Mouse (Mus musculus) liver, postnatal 0 days (tissue): ENCODE measurements at regions not wholly inside any gene's neighbourhood (a gene's known extent, or its start where the extent isn't known, plus 50 kb on each side); places are given as distances from the start of the nearest gene placed in this dataset.
A peak's percentile ranks its signal among the peaks of the same experiment; 100 is the strongest.

Experiments used
- ATAC-seq: fragments of 200-750 bp; cut with Nextera tagmentation; 2 replicates; pipeline ENCODE4 v1.8.0; 2017; ENCODE audit warnings: mild to moderate bottlenecking, moderate library complexity
- DNase-seq: peaks from one replicate; pipeline ENCODE4 v3.0.0-alpha.2; 2016
- H3K27ac ChIP-seq: fragments of 300-500 bp; sonication (generic); 2 replicates; pipeline ENCODE4 v1.5.1; 2014; ENCODE audit warnings: antibody characterized with exemption, moderate library complexity, mild to moderate bottlenecking, low read depth
- H3K27me3 ChIP-seq: fragments of 300-500 bp; sonication (generic); 2 replicates; pipeline ENCODE4 v1.6.1; 2014; ENCODE audit warnings: low read length, control low read depth, mixed read lengths; ENCODE audit not compliant: insufficient read depth
- H3K36me3 ChIP-seq: fragments of 300-500 bp; sonication (generic); replicated peaks from 2 replicates; pipeline ENCODE4 v1.6.1; 2014; ENCODE audit warnings: mild to moderate bottlenecking, control low read depth, low read length, moderate library complexity, mixed read lengths; ENCODE audit not compliant: insufficient read depth
- H3K4me1 ChIP-seq: fragments of 300-500 bp; sonication (generic); 2 replicates; pipeline ENCODE4 v1.6.1; 2014; ENCODE audit warnings: antibody characterized with exemption, mild to moderate bottlenecking, control low read depth; ENCODE audit not compliant: insufficient read depth
- H3K4me2 ChIP-seq: fragments of 300-500 bp; sonication (generic); 2 replicates; pipeline ENCODE4 v1.6.1; 2014; ENCODE audit warnings: low read depth, mild to moderate bottlenecking, low read length, moderate library complexity, mixed read lengths
- H3K4me3 ChIP-seq: fragments of 300-500 bp; sonication (generic); 2 replicates; pipeline ENCODE4 v1.5.1; 2014; ENCODE audit warnings: low read depth, low read length
- H3K9ac ChIP-seq: fragments of 300-500 bp; sonication (generic); replicated peaks from 2 replicates; pipeline ENCODE4 v1.6.1; 2014; ENCODE audit warnings: mild to moderate bottlenecking, moderate library complexity
- H3K9me3 ChIP-seq: fragments of 300-500 bp; sonication (generic); 2 replicates; pipeline ENCODE4 v1.6.1; 2016; ENCODE audit warnings: mild to moderate bottlenecking, control low read depth, low read length, mixed read lengths
- CTCF ChIP-seq: sonication (generic); IDR thresholded peaks from 2 replicates; pipeline ENCODE4 v1.5.1; 2016; ENCODE audit warnings: antibody characterized with exemption, low read depth
- EP300 ChIP-seq: IDR thresholded peaks from 2 replicates; pipeline ENCODE4 v1.6.1; 2016; ENCODE audit warnings: antibody characterized with exemption, low read depth, mild to moderate bottlenecking
- WGBS: fragments of 180-500 bp; shearing (Covaris S2); extraction: QIAGEN DNeasy Blood & Tissue Kit; methylation state at CpG from one replicate; pipeline ENCODE4 v1.1.7; 2014; ENCODE audit not compliant: insufficient replicate concordance; 5-methylcytosine and 5-hydroxymethylcytosine counted together

DNA sequence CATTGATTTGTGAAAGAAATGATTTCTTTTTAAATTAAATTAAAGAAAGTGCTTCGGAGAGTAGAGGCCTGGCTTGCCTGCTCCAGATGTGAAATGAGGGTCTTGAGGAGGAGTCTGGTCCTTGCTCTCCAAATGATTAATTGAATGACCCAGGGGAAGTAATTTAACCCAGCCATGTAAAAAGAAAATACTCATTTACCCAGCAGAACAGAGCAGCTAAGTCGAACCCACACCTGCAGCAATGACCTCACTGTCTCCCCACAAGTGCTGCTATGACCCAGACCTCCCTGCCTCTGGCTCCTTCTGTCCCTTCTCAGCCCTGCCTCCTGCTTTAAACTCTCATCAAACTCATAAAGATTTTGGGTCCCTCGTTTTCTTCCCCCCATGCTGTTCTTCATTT, 155.4 kb upstream of the Lrig3 start:
- no peaks in the 10 kb centered on the region for H3K27me3 ChIP-seq
- H3K9me3 ChIP-seq, result no peaks in the 10 kb centered on the region
- 46% methylated on average over 3 of the region's 3 CpGs for WGBS
- H3K9ac ChIP-seq, result no peak overlapping the region
- H3K4me3 ChIP-seq, result no peak overlapping the region
- H3K36me3 ChIP-seq, result no peaks in the 10 kb centered on the region
- no peak overlapping the region for H3K27ac ChIP-seq
- H3K4me2 ChIP-seq, result no peak overlapping the region
- ATAC-seq (no peak), DNase-seq (no peak)
- TF ChIP-seq CTCF (no peak), EP300 (no peak)
- H3K4me1 ChIP-seq, result no peaks in the 10 kb centered on the region

DNA sequence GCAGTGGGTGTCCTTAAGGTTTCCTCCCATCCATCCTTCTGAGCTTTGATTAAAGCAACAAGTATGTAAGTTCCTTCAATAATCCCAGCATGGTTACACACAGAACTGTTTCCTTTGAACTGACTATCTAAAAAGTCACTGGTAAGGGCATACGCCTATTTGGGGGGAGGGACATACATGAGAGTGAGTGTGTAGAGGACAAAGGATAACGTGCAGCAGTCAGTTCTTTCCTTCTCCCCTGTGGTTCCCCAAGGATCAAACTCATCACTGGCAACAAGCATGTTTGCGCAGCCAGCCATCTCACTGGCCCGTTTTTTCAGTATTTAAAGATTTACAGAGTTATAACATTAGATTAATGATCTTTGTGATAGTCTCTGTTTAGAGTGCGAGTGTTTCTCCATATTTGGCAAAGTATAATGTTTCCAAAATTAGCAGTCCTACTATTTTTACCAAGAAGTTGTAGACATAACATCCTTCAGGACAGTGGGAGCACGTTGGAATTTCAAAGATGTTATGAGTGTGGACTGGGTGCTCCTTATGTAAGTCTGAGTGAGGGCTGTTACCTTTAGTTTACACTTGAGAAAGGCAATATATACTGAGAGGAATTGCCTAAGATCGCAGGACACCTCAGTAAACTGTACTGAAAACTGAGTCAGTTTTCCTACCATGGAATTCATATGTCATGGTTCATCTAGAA, 151.6 kb upstream of the Lrig3 start:
- ATAC-seq (no peak), DNase-seq (no peak)
- Histone ChIP-seq H3K27me3 (no peaks in the 10 kb centered on the region), H3K27ac (no peak overlapping the region), H3K4me2 (no peak overlapping the region), H3K9me3 (no peaks in the 10 kb centered on the region), H3K4me1 (no peaks in the 10 kb centered on the region), H3K4me3 (no peak overlapping the region), H3K9ac (no peak overlapping the region), H3K36me3 (no peaks in the 10 kb centered on the region)
- WGBS, result 68% methylated on average over 7 of the region's 7 CpGs
- no peak for TF ChIP-seq CTCF
- TF ChIP-seq EP300, result no peak

DNA sequence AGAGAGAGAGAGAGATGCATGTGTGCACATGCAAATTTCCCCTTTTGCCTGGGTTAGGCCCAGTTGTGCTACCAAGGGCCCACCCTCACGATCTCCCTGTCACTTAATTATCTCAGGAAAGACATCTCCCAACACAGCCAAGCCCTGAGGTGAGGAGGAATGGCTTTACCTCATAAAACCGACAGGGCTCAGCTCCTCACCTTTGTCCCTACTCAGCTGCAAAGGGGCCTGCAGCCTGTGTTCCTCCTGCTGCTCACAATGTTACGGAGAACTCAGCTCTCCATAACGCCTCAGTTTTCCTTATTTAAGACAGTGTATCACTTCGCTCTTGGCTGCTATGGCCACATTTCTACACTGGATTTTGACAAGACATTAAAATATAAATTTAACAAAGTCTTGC, 133.8 kb upstream of the Lrig3 start:
- no peak for ATAC-seq
- WGBS, result 55% methylated on average over 5 of the region's 5 CpGs
- Histone ChIP-seq H3K9me3 (no peaks in the 10 kb centered on the region), H3K4me1 (no peaks in the 10 kb centered on the region), H3K27ac (no peak overlapping the region), H3K36me3 (no peaks in the 10 kb centered on the region), H3K4me3 (no peak overlapping the region), H3K4me2 (no peak overlapping the region), H3K27me3 (no peaks in the 10 kb centered on the region), H3K9ac (no peak overlapping the region)
- TF ChIP-seq EP300 (no peak), CTCF (no peak)
- DNase-seq, result no peak

DNA sequence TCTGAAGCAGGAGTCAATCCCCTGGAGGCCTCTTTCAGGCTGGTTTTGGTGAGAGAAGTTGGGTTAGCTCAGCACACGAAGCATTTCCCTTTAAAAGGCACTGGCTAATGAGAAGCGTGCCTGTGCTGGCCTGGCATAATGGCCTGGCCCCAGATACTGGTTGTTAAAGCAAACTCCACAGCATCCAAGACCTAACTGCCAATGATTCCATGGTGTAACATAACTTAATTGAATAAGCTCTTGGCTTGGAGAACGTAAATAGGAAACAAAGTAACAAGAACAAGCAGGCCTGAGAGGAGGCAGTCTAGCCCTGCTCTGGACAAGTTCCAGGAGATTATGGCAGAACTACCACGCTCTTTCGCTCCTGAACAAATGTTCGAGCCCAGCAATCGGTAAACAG, 133.2 kb upstream of the Lrig3 start:
- no peak overlapping the region for H3K4me3 ChIP-seq
- H3K9me3 ChIP-seq, result no peaks in the 10 kb centered on the region
- H3K4me2 ChIP-seq, result no peak overlapping the region
- H3K9ac ChIP-seq, result no peak overlapping the region
- H3K36me3 ChIP-seq, result no peaks in the 10 kb centered on the region
- H3K27me3 ChIP-seq, result no peaks in the 10 kb centered on the region
- 79% methylated on average over 7 of the region's 7 CpGs for WGBS
- ATAC-seq (no peak), DNase-seq (no peak)
- no peak overlapping the region for H3K27ac ChIP-seq
- H3K4me1 ChIP-seq, result no peaks in the 10 kb centered on the region
- TF ChIP-seq EP300, result no peak
- TF ChIP-seq CTCF, result no peak

DNA sequence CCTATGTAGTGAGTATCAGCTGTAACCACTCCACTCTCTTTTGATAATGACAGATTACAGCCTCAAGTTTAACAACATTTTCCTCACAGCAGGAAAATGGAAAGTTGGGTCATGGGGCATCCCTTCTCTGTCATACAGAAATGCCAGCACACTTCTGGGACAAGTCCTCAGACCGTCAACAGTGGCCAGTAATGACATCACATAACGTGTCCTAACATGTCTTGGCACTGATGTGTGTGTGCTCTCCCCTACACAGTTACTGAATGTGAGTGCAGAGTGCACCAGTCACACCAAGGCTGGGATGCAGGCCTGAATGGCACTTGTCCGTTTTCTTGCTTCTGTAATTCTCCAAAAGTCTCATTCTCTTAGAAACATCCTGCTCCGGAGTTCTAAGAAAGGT, 132.0 kb upstream of the Lrig3 start:
- Histone ChIP-seq H3K9me3 (no peaks in the 10 kb centered on the region), H3K27me3 (no peaks in the 10 kb centered on the region), H3K36me3 (no peaks in the 10 kb centered on the region), H3K9ac (no peak overlapping the region), H3K4me1 (peaks cover 2% of the 10 kb centered on the region; the same call in 1 of the 2 replicates), H3K27ac (no peak overlapping the region), H3K4me2 (no peak overlapping the region), H3K4me3 (no peak overlapping the region)
- DNase-seq (no peak), ATAC-seq (peak; percentile 74)
- 78% methylated on average over 4 of the region's 4 CpGs for WGBS
- TF ChIP-seq EP300, result no peak
- no peak for TF ChIP-seq CTCF

DNA sequence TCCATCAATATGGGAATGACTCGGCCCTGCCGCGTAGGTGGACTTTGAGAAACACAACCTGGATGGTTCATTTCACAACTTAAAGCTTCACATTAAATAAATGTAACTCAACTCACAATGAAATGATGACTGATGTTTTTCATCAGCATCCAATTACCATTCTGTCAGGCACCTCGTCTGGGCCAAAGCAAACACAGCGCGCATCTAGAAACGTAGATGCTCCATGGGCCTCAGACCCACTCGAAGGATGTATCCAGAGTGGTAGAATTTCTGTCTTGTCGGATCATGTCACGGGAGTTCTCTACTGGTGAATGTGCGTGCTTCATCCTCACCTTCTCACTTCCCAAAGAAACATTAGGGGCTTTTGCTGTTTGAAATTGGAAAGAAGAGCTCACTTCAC, 127.0 kb upstream of the Lrig3 start:
- H3K27ac ChIP-seq, result no peak overlapping the region
- WGBS, result 69% methylated on average over 11 of the region's 11 CpGs
- no peaks in the 10 kb centered on the region for H3K9me3 ChIP-seq
- TF ChIP-seq CTCF, result no peak
- TF ChIP-seq EP300, result no peak
- H3K4me3 ChIP-seq, result no peak overlapping the region
- DNase-seq (no peak), ATAC-seq (no peak)
- H3K36me3 ChIP-seq, result no peaks in the 10 kb centered on the region
- H3K4me1 ChIP-seq, result peaks cover 2% of the 10 kb centered on the region; the same call in 1 of the 2 replicates
- no peak overlapping the region for H3K4me2 ChIP-seq
- no peaks in the 10 kb centered on the region for H3K27me3 ChIP-seq
- no peak overlapping the region for H3K9ac ChIP-seq
